Mouse (Mus musculus) erythroid progenitor cell, adult 5-6 weeks (primary cell): Measurements from ENCODE around the gene Nek2. TPM values are rescaled to one million over a fixed set of nuclear protein-coding genes. Genes with fewer than 3 reads are reported as not detected.
A peak's percentile ranks its signal among the peaks of the same experiment; 100 is the strongest.

Experiments used
- ATAC-seq: replicated peaks from 2 replicates; pipeline ENCODE4 v1.8.0; 2016; ENCODE audit warnings: moderate number of reproducible peaks, mild to moderate bottlenecking, moderate TSS enrichment, inconsistent platforms; ENCODE audit not compliant: poor library complexity, low FRiP score, severe bottlenecking
- total RNA-seq, 2 experiments: library from RNA; stranded (forward) in 1 of 2; stranded (reverse) in 1 of 2; fragments of 150-400 nt in 1 of 2; fragments of 186-747, 209-891 nt in 1 of 2; gene quantifications; 2 replicates each; pipeline versions ENCODE4 v1.2.3 to v1.2.4; 2015 to 2017; ENCODE audit warnings: low replicate concordance in 2 of 2

Gene Nek2
- total RNA-seq, 2 experiments from 2014 or later: 116 to 225 TPM

- no peak for ATAC-seq
Observed at GRCm38 (mm10) chr1:191812949-191813691, 8.1 kb upstream of the Nek2 start.

GRCm38 (mm10) chr1:191814240-191814639 lies 7.0 kb upstream of the Nek2 start:
- no peak for ATAC-seq

- ATAC-seq: no peak
Observed at GRCm38 (mm10) chr1:191814935-191815334, 6.3 kb upstream of the Nek2 start.

GRCm38 (mm10) chr1:191816596-191816995 lies 4.6 kb upstream of the Nek2 start:
- no peak for ATAC-seq

GRCm38 (mm10) chr1:191817418-191818144 lies 3.7 kb upstream of the Nek2 start:
- ATAC-seq: peak; percentile 58

- ATAC-seq: no peak
Observed at GRCm38 (mm10) chr1:191818145-191818631, 3.1 kb upstream of the Nek2 start.

- ATAC-seq: no peak
Observed at GRCm38 (mm10) chr1:191819026-191819425, 2.2 kb upstream of the Nek2 start.

- peak; percentile 42 for ATAC-seq
Observed at GRCm38 (mm10) chr1:191820951-191821325, 306 bp upstream of the Nek2 start.

- no peak for ATAC-seq
Observed at GRCm38 (mm10) chr1:191829124-191829523, 7.9 kb downstream of the Nek2 start.

- no peak for ATAC-seq
Observed at GRCm38 (mm10) chr1:191833396-191833795, 12.2 kb downstream of the Nek2 start.

GRCm38 (mm10) chr1:191834825-191835224 lies 13.6 kb downstream of the Nek2 start:
- ATAC-seq: peak; percentile 78

- no peak for ATAC-seq
Observed at GRCm38 (mm10) chr1:191836318-191836985, 15.2 kb downstream of the Nek2 start.

GRCm38 (mm10) chr1:191837691-191838090 lies 16.4 kb downstream of the Nek2 start:
- ATAC-seq: no peak

GRCm38 (mm10) chr1:191838994-191839741 lies 17.9 kb downstream of the Nek2 start:
- 0 out of 2 replicates have a peak, but pooled peaks have one; percentile 37 for ATAC-seq

GRCm38 (mm10) chr1:191840774-191841565 lies 19.7 kb downstream of the Nek2 start:
- no peak; the same call in 1 of the 2 replicates for ATAC-seq

GRCm38 (mm10) chr1:191842247-191842646 lies 21.0 kb downstream of the Nek2 start:
- no peak for ATAC-seq

GRCm38 (mm10) chr1:191846667-191847066 lies 25.4 kb downstream of the Nek2 start:
- no peak for ATAC-seq

- no peak for ATAC-seq
Observed at GRCm38 (mm10) chr1:191849501-191849900, 28.3 kb downstream of the Nek2 start.

- no peak for ATAC-seq
Observed at GRCm38 (mm10) chr1:191853442-191853841, 32.2 kb downstream of the Nek2 start.
